Mouse (Mus musculus): Measurements from ENCODE around the gene D13Ertd608e.
"Not testable (repeated sequence)": the region's sequence is repeated elsewhere in the genome, so short reads cannot be mapped to it uniquely, and the experiment has no call there.

DNA sequence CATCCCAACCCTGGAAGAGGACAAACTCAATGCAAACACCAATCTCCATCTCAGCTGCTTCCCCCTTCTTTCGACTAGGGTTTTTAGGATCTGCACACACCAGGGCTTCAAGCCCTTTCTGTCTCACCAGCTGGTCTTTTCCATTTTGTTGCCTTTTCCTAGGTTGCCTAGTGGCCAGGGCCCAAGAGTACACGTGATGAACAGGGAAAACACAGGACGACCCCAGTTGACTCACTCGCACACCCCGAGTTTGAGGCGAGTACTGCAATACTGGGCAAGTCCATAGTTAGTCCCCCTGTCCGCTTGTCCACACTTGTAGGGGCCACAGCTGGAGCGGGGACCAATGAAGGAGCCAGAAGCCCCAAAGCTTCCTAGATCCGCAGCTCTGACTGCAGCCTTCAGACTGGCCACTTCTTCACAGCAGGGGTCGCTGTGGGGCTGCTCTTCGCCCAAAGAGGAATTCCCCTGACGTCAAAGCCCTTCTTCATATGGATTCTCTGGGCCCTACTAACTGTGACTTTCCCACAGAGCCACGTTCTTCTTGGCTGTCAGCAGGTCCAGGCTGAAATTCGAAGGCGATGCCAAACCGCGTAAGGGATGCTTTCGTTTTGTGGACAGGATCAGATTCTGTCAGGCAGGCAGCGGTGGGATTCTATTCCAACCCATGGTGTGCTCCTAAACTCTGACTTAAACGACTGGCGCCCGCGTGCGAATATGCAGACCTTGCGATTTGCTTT is at the start of gene D13Ertd608e:
- not testable (repeated sequence) for TF ChIP-seq CTCF (IDR thresholded peaks at IDR 0.05; ENCODE audit: low read depth, low read length); TAL1 (conservative IDR thresholded peaks at IDR 0.05; ENCODE audit: low read depth, low read length)

Data from G1E (cell line).